Mouse (Mus musculus) liver, adult 2 months (tissue): ENCODE results near the gene Cldnd1.

Experiments
- CTCF ChIP-seq: fragments of 200-500 bp; IDR thresholded peaks from 2 replicates; pipeline ENCODE4 v1.5.1; 2011; ENCODE audit warnings: low read depth, low read length, control low read depth
- POLR2A ChIP-seq: fragments of 200-500 bp; IDR thresholded peaks from 2 replicates; pipeline ENCODE4 v1.6.1; 2011; ENCODE audit warnings: low read length, control low read depth; ENCODE audit not compliant: insufficient read depth; ENCODE audit errors: extremely low read depth

DNA sequence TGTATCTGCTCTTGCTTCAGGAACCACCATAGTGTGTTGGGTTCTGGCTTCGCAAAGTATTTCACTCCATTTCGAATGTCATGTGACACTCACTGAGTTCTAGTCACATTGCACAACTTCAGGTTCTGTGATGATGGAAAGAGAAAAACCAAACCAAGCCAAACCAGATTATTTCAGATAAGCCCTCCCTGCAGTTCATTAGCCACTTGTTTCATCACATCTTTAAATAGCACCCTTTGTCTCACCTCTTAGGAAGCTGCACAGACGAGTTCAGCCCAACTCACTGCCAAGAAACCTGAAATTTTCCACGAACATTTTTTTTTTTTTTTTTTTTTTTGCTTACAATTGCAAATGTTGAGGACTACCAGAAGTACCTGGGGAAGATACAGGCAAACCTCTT, 19.0 kb downstream of the Cldnd1 start:
- TF ChIP-seq CTCF = no peak
- no peak for TF ChIP-seq POLR2A
